Mouse (Mus musculus) heart, postnatal 4 days (tissue): ENCODE results near the gene RPS10-NUDT3. TPM values are rescaled to one million over a fixed set of nuclear protein-coding genes. Genes with fewer than 3 reads are reported as not detected.

Experiments
- DNase-seq: peaks from one replicate; pipeline ENCODE4 v3.0.0; 2021
- total RNA-seq, 2 experiments: library from RNA; stranded (reverse); gene quantifications; 2 replicates each; pipeline ENCODE4 v1.2.3; 2021

RPS10-NUDT3 gene
- total RNA-seq, 2 experiments from 2014 or later, result not detected

- no peak for DNase-seq
Measured at GRCm38 (mm10) chr17:27552215-27553201, 82.5 kb downstream of the RPS10-NUDT3 start.

GRCm38 (mm10) chr17:27551393-27551940 is 83.6 kb downstream of the RPS10-NUDT3 start:
- DNase-seq, result no peak

DNA sequence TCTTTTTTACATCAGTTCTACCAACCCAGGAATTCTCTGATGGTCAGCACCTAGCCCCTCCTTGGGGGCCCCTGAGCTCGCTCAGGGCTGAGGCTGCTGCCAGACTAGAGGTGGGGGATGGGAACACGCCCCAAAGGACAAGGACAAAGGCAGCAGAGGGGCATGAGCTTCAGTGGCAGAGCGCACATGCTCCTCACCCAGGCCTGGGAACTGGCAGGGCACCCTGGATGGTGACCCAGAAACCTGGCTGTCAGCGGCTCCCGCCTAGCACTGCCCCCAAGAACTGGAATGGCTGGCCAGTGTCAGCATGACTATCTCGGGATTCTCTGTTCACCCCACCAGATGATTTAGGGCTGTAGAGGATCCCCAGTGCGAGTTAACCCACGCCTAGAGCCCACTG is 85.8 kb downstream of the RPS10-NUDT3 start:
- peak; percentile 44 for DNase-seq

- peak; percentile 67 for DNase-seq
Measured at GRCm38 (mm10) chr17:27547253-27547868, 87.7 kb downstream of the RPS10-NUDT3 start.

DNA sequence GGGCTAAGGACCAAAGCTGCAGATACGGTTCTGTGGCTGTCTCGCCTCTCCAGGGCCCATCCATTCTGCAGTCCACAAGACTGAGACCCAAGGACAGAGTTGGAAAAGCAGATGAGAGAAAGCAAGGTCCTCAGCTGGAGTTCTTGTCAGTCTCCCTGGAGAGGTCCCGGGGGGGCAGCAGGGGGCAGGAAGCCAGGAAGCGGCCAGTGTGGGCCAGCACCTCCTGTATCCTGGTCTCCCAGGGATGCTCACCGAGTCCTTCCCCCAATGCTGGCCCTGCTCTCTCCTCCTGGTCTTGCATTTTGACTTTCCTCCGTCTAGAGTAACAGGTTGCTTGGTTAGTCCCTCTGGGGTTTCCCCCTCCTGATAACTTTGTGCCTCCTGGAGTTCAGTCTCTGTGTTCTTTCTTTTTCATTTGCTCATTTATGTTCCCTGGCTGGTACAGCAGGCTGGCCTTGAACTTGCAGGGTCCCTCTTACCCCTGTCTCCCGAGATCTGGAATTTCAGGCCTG is 88.4 kb downstream of the RPS10-NUDT3 start:
- DNase-seq, result no peak

GRCm38 (mm10) chr17:27545991-27546390 is 89.0 kb downstream of the RPS10-NUDT3 start:
- no peak for DNase-seq

GRCm38 (mm10) chr17:27544551-27544950 is 90.5 kb downstream of the RPS10-NUDT3 start:
- DNase-seq, result no peak

GRCm38 (mm10) chr17:27541984-27542383 is 93.0 kb downstream of the RPS10-NUDT3 start:
- DNase-seq, result no peak

- no peak for DNase-seq
Measured at GRCm38 (mm10) chr17:27541261-27541660, 93.8 kb downstream of the RPS10-NUDT3 start.

DNA sequence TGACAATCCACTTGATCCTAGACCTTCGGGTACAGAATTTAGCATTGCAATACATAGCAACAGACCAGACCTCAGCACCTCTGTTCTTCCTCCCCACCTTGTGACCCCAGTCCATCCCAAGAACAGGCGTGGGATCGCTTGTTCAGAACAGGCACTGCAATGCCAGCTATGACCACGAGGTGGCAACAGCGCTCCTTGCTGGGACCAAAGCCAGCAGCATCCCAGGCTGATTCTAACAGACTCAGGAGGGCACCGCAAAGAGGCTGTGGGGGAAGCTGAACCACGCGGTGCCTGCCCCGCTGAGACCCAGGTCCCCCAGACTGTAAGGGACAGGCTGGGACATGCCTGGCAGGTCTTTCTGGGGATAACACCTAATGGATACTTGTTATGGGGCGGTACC is 100.3 kb downstream of the RPS10-NUDT3 start:
- peak; percentile 95 for DNase-seq

DNA sequence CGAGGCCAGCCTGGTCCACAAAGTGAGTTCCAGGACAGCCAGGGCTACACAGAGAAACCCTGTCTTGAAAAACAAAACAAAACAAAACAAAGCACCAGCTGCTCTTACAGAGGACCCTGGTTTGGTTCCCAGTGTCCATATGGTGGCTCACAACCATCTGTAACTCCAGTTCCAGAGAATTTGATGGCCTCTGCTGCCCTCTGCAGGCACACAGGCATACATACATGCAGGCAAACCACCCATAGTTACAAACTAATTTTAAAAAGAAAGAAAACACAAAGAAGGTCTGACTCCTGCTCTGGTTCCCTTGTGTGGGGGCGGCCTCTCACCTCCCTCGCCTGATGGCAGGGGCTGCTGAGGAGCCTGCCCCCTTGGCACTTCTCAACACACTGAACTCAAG is 101.7 kb downstream of the RPS10-NUDT3 start:
- DNase-seq, result no peak

DNA sequence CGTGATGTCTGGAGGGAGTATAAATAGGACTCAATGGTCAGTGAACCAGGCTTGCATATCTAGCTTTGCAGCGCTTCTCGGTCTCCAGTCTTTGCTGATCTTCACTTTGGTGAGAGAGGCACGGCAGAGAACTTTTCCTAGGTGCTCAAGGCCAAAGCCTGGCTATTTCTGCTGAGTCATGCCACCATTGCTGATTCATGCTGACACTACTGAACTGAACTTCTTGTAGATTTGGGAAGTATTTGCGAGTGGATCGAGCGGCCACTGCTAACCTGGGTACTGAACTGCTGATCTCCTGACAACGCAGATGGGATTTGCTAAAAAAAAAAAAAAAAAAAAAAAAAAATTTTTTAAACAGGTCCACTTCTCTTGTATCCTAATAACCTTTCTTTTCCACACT is 102.9 kb downstream of the RPS10-NUDT3 start:
- no peak for DNase-seq

Other genes with a start within 250 kb of the RPS10-NUDT3 start
- under 1 TPM in 1 of 2 experiments, not detected in 1; 0.07 TPM for gene Grm4, start 113.8 kb downstream of the RPS10-NUDT3 start, total RNA-seq
- 10 to 100 TPM; 54.8 to 59.1 TPM for gene Hmga1, start 78.7 kb downstream of the RPS10-NUDT3 start, total RNA-seq
- 1 to 10 TPM; 8.7 to 8.8 TPM for gene AI413582, start 69.5 kb downstream of the RPS10-NUDT3 start, total RNA-seq
- 100 to 1,000 TPM; 340 to 371 TPM for gene Nudt3, start 11.7 kb downstream of the RPS10-NUDT3 start, total RNA-seq
- 100 to 1,000 TPM; 857 to 917 TPM for gene Rps10, start 1.4 kb upstream of the RPS10-NUDT3 start, total RNA-seq
- under 1 TPM in 1 of 2 experiments, not detected in 1; 0.17 TPM for gene Pacsin1, start 20.3 kb upstream of the RPS10-NUDT3 start, total RNA-seq
- under 1 TPM; 0.16 to 0.38 TPM for gene Spdef, start 93.7 kb upstream of the RPS10-NUDT3 start, total RNA-seq
- gene D17Wsu92e, start 185.4 kb upstream of the RPS10-NUDT3 start, total RNA-seq, result 100 to 1,000 TPM; 104 to 107 TPM
- 100 to 1,000 TPM in 1 of 2 experiments, 10 to 100 TPM in 1; 94.2 to 102 TPM for gene Snrpc, start 202.9 kb upstream of the RPS10-NUDT3 start, total RNA-seq
- gene Uhrf1bp1, start 221.2 kb upstream of the RPS10-NUDT3 start, total RNA-seq, result 10 to 100 TPM; 20.7 to 21.9 TPM